Mouse (Mus musculus): ENCODE results near the gene Cyp46a1.

- TF ChIP-seq ZNF384 (IDR thresholded peaks at IDR 0.05; ENCODE audit: low read depth, low read length) (no peak), ZC3H11A (IDR thresholded peaks at IDR 0.05; ENCODE audit: borderline replicate concordance, low read depth, low read length) (no peak), CHD2 (IDR thresholded peaks at IDR 0.05; ENCODE audit: low read depth, low read length) (no peak), HCFC1 (IDR thresholded peaks at IDR 0.05; ENCODE audit: borderline replicate concordance, insufficient read depth, low read length) (no peak)
These were observed 25.8 kb upstream of the Cyp46a1 start for GRCm38 (mm10) chr12:108308363-108308856.

Measured in ES-E14 (cell line).